Mouse (Mus musculus): ENCODE results near the gene Arhgef17.

The Arhgef17 gene

GRCm38 (mm10) chr7:100915204-100915603 is 16.7 kb downstream of the Arhgef17 start:
- no peak for DNase-seq (ENCODE audit: extremely low spot score)

- no peak for DNase-seq (ENCODE audit: extremely low spot score)
Measured at GRCm38 (mm10) chr7:100911791-100912190, 20.1 kb downstream of the Arhgef17 start.

DNA sequence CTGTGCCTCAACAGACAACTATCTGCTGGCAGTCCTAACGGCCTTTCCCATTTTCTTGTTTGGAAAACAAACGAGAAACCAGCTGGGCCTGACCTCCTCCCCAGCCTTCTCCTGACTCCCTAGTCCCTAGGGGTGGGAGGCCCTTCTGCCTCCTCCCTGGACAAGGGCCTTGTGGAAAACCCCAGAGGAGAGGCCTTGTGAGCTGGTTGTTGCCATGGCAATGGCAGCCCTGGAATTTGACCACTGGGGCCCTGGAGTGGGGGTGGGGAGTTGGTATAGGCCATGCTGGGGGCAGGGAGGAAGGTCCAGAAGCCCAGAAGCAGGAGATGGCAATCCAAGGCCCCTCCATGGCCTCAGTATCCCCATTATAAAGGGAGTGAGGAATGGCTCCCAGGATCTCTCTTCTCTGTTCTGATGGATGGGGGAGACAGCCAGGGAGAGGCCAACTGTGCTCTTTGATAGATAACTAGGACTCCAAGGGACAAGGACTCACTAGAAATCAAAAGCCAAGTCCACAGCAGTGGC is 20.6 kb downstream of the Arhgef17 start:
- DNase-seq (ENCODE audit: extremely low spot score), result peak; percentile 83

DNA sequence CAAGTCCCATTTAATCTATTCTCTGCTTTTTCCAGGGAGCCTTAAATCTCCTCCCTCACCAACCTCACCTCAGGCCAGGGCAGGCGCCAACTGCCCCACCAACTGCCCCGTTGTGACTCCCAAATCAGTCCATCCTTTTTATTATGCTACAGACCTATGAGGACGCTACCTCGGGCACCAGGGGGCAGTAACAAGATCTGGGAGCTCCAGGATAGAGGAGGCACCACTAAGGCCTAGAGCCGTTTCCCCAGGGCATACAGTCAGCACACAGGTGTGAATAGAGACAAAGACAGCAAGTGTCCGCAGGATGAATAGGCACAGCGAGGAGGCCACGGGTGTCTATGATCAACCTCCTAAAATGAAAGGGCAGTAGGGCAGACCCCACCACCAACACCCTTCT is 23.3 kb downstream of the Arhgef17 start:
- no peak for DNase-seq (ENCODE audit: extremely low spot score)

DNA sequence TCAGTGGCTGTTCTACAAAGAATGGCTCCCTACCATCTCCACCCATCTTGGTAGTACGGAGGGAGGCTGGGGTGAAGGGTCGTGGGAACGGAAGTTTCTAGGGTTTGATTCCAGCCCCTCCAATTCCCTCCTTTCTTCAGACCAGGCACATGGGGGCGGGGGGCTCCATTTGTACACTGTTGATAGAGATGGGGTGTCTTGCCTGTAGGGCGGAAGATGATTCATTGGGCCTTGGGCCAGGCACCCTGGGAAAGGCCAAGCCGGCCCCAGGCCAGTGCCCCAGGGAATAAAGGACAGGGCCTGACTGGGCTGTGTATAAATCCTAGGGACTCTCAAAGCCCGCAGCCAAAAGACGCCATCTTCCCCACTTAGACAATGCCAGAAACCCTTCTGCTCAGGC is 23.8 kb downstream of the Arhgef17 start:
- DNase-seq (ENCODE audit: extremely low spot score), result no peak

- peak; percentile 78 for DNase-seq (ENCODE audit: extremely low spot score)
Measured at GRCm38 (mm10) chr7:100907231-100907630, 24.7 kb downstream of the Arhgef17 start.

DNA sequence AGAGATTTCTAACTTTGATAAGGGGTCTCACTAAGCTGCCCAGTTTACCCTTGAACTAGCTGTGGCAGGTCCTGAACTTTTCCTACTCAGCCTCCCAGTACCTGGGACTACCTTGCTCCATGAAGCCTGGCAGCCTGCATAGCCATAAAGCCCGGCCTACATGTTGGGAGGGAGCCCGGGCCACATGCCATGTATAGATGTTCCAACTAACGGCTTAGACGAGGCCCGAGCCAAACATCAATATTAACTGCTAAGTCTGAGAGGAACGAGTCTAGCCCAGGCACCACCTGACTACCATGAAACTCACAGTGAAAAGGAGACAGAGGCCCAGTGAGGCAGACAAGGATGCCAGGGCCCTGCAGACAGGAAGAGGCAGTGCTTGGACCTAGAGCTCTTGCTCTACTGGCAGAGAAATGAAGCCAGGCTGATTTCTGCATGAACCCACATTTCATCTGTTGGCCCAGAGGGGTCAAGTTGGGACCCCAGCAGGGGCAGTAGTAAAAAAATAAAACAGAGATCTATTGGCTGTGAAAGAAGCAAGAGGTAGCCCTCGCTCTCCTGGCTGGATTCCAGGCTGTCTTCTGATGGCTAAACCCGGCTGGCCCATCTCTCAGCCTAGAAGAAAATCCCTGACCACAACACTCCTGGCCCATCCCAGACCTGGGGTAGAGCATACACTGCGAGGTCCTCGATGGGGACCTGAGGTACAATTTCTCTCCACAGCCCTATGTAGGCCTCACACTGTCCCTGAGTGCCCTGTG is 25.7 kb downstream of the Arhgef17 start:
- DNase-seq (ENCODE audit: extremely low spot score), result no peak

DNA sequence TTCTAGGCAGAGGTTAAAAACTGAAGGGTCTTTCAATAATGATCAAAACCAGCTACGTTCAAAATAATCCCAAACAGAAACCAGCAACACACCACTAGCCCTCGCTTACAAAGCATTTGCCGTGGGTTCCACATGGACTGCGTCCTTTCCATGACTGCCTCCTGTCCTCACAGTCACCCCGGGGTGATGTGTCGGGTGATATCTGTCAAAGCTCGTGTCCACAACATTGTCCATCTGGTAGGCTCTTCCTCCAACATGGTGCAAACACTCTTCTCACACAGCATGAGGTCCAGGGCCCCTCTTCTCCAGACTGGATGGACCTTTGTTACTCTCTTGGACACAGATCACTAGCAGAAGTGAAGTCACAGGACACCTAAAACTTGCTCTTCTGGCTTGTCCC is 26.9 kb downstream of the Arhgef17 start:
- no peak for DNase-seq (ENCODE audit: extremely low spot score)

DNA sequence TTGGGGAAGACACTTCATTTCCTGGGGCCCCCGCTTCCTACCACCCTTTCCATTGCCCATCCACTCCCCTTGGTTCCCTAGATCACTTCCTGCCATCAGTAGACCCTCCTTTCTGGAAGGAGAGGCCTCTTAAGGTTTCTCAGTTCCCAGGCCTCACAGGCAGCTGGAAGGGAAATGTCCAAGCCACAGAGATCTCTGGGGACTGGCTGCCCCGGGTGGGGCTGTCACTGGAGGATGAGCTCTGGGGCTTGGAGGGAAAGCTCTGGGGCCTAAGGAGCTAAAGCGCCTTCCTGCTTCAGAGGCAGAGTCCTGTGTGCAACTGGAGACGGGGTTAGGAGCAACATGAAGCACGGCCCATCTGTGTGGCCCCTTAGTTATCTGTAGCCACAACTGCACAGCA is 27.3 kb downstream of the Arhgef17 start:
- DNase-seq (ENCODE audit: extremely low spot score), result no peak

DNA sequence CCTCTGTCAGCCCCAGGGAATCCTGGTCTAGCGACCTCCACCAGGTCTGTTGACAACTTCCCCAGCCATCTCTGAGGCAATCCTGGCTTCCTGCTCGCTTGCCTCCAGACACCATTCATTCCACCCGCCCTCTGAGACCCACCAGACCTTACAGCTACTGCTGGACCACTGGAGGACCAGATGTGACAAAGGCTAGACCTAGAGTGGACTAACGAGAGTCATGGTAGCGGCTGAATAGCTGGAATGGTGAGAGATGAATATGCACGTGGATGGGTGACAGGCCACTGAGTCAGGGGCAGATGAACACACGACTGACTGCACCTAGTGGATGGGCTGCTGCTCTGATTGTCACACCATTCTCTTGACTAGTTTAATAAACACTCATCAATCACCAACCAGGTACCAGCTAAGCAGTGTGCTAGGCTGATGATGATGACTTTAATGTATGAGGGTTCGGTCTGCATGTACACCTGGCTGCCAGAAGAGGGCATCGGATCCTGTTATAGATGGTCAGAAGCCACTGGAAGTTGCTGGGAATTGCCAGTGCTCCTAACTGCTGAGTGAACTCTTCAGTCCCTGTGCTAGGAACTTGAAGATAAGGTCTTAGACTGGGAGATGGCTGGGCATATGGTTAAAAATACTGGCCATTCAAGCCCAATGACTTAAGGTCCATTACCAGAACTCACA is 29.3 kb downstream of the Arhgef17 start:
- no peak for DNase-seq (ENCODE audit: extremely low spot score)

DNA sequence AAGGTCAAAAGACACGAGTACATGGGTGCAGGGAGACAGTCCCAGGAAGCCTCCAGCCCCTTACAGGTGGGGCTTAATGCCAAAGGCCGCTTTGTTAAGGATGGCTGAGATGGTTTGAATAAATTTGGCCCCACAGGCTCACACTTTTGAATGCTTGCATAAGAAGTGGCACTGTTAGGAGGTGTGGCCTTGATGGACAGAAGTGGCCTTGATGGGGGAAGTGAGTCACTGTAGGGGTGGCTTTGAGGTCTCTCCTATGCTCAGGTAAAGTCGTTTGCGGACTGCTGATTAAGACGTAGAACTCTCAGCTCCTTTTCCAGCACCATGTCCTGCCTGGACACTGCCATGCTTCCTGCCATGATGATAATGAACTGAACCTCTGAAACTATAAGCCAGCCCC is 34.1 kb downstream of the Arhgef17 start:
- DNase-seq (ENCODE audit: extremely low spot score), result no peak

GRCm38 (mm10) chr7:100894833-100895226 is 37.1 kb downstream of the Arhgef17 start:
- no peak for DNase-seq (ENCODE audit: extremely low spot score)

DNA sequence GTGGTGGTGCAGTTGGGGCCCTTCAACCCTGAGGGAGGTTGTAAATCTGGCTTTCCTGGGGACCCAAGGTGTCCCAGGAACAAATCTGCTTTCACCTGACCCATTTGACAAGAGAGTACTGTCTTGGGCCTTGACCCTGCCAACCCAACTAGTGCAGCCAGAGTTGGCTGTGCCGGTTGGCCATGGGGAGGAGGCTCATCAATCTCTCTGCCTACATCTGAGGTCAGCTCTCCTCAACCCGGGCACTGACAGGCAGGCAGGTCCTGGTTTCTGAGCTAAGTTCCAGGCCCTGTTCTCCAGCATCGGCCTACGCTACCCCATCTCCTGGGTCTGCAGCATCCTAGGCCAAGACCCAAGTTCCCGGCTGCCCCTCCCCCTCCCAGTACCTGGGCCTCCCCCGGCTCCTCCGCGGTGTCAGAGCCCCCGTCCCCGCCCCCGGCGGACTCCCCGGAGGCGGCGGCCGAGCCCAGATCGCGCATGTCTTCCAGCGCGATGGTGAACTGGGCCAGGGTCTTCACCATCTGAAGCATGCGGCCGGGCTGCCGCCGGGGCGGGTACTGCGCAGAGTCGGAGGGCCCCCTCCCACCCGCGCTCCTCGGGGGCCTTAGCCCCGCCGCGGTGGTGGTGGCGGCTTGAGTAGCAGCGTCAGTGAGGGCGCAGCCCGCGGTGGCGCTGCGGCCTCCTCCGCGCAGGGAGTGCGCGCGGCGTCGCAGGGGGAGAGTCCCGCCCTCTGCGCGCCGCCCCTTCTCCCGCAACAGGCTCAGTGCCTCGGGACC is 37.7 kb downstream of the Arhgef17 start:
- DNase-seq (ENCODE audit: extremely low spot score), result no peak

GRCm38 (mm10) chr7:100893249-100894056 is 38.5 kb downstream of the Arhgef17 start:
- DNase-seq (ENCODE audit: extremely low spot score), result no peak

DNA sequence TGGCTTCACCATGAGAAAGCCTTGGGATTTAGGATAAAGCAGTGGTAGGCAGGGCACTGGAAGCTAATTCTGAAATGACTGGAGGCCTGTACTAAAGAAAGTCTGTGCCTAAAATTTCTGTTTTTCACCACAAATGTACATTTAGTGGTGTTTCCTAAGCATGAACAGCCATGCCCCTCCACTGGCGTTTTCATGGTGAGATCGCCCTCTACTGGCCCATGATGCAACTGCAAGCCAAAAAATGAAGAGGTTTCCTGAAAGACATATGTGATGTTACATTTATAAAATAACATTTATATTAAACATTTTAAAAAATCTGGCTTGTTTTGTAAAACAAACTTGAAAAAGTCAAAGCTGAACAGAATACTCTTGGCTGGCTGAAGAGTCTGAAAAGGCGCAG is 45.4 kb downstream of the Arhgef17 start:
- DNase-seq (ENCODE audit: extremely low spot score), result peak; percentile 54

GRCm38 (mm10) chr7:100884460-100884859 is 47.4 kb downstream of the Arhgef17 start:
- DNase-seq (ENCODE audit: extremely low spot score), result no peak

DNA sequence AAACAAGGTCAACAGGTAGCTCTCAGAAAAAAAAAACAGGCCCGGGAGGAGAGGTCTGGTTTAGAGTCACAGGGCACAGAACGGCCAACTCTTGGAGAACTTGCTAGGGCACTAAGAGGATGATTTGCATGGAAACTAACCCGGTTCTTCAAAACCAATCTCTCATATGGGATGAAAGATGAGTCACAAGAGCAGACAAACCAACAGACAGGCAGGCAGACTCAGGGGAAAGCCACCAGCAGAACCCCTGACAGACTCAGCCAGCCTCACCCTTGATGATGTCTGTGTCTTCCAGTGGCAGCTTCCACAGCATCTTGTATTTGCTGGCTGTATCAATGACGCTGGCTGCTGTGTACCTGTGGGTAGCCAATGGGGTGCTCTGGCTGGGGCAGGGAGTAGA is 50.0 kb downstream of the Arhgef17 start:
- DNase-seq (ENCODE audit: extremely low spot score), result no peak

DNA sequence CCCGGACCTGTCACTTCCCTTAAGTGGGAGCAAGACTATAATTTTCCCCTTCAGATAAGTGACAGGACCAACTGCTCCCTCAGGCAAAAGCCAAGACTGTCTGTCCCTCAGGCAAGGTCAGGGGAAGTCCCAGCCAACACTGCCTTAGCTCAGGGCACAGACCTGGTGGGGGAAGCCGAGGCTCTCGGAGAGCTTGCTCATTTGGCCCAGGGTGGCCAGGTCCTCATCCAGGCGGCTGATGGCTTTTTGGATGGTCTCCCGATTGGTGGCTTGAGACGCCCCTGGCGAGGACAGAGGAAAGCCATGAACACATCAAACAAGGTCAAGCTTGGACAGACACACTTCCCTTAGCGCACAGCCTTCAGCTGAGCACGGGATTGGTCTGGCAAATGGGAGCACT is 50.4 kb downstream of the Arhgef17 start:
- no peak for DNase-seq (ENCODE audit: extremely low spot score)

DNA sequence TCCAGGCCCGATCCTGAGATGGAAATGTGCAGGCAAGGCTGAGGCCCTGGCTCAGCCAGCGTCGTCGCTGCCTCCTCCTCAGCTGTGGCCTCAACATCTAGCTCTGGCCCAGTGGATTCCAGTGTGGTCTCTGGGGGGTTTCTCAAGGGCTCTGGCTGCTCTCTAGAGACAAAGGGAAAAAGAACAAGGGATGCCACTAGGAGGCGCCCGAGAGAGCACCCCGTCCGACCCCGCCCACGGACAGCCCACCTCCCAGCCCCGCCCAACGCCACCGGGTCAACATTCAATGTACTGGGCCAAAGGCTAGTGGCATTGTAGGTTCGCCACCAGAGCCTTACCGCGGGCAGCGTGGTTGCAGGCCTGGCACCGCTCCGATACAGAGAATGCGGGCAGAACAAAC is 52.3 kb downstream of the Arhgef17 start:
- peak; percentile 81 for DNase-seq (ENCODE audit: extremely low spot score)

DNA sequence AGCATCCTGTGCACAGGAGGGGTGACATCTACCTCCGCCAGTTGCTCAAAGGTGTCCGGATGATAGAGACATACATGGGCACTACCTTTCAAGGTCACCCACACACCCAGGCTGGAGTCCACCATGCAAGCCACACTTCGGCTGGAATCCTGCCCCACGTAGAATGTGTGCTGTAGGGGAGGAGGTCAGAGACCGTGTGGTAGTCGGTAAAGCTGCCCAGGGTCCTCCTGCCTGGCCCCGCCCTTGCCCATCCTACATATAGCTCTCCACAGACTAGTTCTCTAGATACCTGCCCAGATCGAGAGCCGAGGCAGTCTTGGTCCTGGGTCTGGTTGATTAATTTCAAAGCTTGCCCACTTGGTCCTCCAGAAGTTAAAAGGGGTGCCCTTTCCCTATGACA is 55.1 kb downstream of the Arhgef17 start:
- DNase-seq (ENCODE audit: extremely low spot score), result no peak

GRCm38 (mm10) chr7:100876293-100876692 is 55.6 kb downstream of the Arhgef17 start:
- DNase-seq (ENCODE audit: extremely low spot score), result no peak

DNA sequence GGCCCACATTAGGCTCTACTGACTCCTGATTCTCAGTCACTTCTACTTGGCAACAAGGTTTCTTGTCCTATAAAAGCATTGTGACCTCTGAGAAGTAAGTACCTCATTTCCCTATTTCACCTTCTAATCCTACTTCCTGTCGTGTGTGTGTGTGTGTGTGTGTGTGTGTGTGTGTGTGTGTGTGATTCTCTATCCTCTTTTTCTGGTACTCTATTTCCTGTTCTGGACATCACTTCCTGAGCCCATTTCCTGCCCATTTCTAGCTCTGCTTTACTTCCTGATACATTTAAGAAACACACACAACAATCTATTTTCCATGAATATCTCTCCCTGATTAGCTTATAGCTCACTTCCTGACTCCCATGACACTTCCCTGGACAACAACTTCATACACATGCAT is 56.1 kb downstream of the Arhgef17 start:
- DNase-seq (ENCODE audit: extremely low spot score), result no peak
